Mouse (Mus musculus) bone marrow macrophage, adult 2 months (primary cell): ENCODE measurements around the gene Aarsd1. TPM values are rescaled to one million over a fixed set of nuclear protein-coding genes. Genes with fewer than 3 reads are reported as not detected.
"Not testable (repeated sequence)": the region's sequence is repeated elsewhere in the genome, so short reads cannot be mapped to it uniquely, and the experiment has no call there.

ENCODE experiments used
- H3K27ac ChIP-seq: 2 replicates; pipeline ENCODE4 v1.5.1; 2012; ENCODE audit warnings: low read depth, low read length; ENCODE audit not compliant: insufficient read depth
- H3K4me1 ChIP-seq: 2 replicates; pipeline ENCODE4 v1.6.1; 2012; ENCODE audit warnings: low read length; ENCODE audit not compliant: control insufficient read depth, insufficient read depth
- H3K4me3 ChIP-seq: 2 replicates; pipeline ENCODE4 v1.5.1; 2012; ENCODE audit warnings: mild to moderate bottlenecking, low read length, moderate library complexity; ENCODE audit not compliant: insufficient read depth
- CTCF ChIP-seq: IDR thresholded peaks from 2 replicates; pipeline ENCODE4 v1.5.1; 2012; ENCODE audit warnings: low read depth, mild to moderate bottlenecking, low read length, moderate library complexity
- POLR2A ChIP-seq: IDR thresholded peaks from 2 replicates; pipeline ENCODE4 v1.6.1; 2012; ENCODE audit warnings: mild to moderate bottlenecking, low read depth, low read length, borderline replicate concordance
- polyA plus RNA-seq: library from polyadenylated mRNA; stranded (reverse); fragments of >200 nt; gene quantifications from 2 replicates; pipeline ENCODE4 v1.2.4, GENCODE M21; 2012; ENCODE audit not compliant: missing spikeins, insufficient read depth, insufficient read length

The Aarsd1 gene
- polyA plus RNA-seq, 1 experiment = 15.4 TPM

DNA sequence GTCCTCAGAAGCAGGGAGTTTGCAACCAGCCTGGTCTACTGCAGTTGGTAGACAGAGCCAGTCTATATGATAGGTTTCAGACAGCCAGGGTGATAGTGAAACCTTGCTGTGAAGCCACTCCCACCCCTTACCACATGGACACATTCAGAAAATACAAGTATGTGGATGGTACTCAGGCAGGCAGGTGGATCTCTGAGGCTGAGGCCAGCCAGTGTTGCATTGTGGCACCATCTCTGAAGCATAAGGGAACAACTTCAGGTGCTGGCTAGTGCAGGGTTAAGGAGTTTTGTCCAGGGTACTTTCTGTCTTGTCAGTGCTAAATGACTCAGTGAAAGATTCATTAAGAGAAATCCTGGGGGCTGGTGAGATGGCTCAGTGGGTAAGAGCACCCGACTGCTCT, 28.9 kb upstream of the Aarsd1 start:
- H3K27ac ChIP-seq = no peak overlapping the region
- H3K4me3 ChIP-seq = no peak overlapping the region
- peaks cover 11% of the 10 kb centered on the region for H3K4me1 ChIP-seq
- TF ChIP-seq POLR2A (no peak), CTCF (no peak)

DNA sequence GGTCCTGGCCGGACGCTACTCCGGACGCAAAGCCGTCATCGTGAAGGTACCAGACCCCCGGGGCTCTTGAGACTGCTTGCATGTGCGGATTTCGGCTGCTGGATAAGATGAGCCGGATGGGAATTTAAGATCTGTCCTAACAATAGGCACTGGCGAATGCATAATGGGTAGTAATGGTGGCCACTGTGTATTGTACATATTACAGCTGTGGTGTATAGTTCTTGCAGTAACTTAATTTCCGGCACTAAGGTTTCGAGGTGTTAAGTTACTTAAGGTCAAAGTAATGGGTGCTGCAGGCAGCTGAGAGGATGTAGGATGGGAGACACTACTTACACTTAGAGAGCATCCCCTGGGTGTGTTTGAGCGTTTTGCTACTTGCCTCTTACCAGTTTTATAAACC, 25.3 kb upstream of the Aarsd1 start:
- peaks cover 9% of the 10 kb centered on the region for H3K4me1 ChIP-seq
- H3K4me3 ChIP-seq = peak overlapping the region; percentile 84
- TF ChIP-seq POLR2A = no peak
- TF ChIP-seq CTCF = no peak
- peak overlapping the region; percentile 76 for H3K27ac ChIP-seq

DNA sequence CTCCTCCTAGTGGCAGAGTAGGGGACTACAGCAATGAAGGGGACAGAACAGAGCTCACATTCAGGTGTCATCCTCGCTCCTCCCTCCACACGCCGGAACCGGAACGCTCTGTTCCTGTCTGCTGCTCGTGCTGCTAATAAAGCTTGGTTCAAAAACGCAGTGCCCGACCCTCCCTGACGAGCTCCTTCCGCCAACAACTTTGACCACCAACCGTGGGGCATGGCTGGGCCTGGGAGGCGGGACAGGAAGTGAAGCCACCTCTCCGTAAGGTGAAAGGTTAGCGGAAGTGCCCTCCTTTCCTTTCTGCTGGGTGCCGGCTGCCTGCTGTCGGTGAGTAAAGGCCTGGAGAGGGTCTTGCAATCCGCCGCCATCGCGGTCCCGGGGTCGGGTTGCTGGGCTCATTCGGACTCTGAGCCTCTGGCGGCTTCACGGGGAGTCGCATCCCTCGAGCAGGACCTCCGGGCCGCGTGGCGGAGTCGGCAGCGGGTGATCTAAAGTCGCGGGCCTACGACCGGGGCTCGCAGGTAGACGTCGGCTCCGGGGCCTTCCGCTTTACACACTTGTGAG, 24.8 kb upstream of the Aarsd1 start, which contains the start of gene Rpl27:
TSS of gene Rpl27 (plus strand) at position 172 of the 567 bp plus-strand sequence.
- H3K4me1 ChIP-seq = peaks cover 9% of the 10 kb centered on the region
- peak within 1 kb of the TSS; percentile 84 for H3K4me3 ChIP-seq
- peak within 1 kb of the TSS; percentile 76 for H3K27ac ChIP-seq
- TF ChIP-seq CTCF (no peak), POLR2A (no peak)

DNA sequence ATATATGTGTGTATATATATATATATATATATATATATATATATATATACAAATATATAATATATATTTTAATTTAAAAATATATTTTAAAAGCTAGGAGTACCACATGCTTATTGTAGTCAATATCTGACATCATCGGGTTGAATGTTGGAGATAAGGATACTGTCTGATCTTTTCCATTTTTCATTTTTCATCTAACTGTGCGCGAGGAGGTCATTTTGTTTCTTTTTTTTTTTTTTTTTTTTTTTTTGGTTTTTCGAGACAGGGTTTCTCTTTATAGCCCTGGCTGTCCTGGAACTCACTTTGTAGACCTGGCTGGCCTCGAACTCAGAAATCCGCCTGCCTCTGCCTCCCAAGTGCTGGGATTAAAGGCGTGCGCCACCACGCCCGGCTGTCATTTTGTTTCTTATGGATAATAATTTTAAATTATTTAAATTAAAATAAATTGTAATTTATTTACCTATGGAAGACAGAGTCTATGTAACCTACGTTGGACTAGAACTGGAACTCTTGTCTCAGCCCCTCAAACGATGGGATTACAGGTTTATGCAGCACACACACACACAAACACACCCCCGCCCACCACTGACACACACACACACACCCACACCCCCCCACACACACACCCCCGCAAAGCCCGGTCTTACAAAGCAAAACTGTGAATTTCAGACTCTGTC, 24.2 kb upstream of the Aarsd1 start:
- peak overlapping the region; percentile 47 for H3K4me3 ChIP-seq
- not testable (repeated sequence) for H3K27ac ChIP-seq, H3K4me1 ChIP-seq
- TF ChIP-seq CTCF = 0 out of 2 replicates have a peak, but pooled peaks have one; percentile 23

DNA sequence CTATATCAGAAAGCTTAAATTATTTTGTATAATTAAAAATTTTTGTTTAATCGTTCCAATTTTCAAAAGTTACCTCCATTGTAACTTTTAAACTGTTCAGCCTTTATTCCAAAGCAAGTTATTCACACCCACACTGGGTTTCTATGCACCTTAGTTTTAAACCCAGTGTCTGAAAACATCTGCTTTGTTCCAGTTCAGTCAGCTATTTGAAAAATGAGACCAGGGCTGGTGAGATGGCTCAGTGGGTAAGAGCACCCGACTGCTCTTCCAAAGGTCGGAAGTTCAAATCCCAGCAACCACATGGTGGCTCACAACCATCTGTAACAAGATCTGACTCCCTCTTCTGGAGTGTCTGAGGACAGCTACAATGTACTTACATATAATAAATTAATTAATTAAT, 20.6 kb upstream of the Aarsd1 start:
- H3K4me1 ChIP-seq = not testable (repeated sequence)

DNA sequence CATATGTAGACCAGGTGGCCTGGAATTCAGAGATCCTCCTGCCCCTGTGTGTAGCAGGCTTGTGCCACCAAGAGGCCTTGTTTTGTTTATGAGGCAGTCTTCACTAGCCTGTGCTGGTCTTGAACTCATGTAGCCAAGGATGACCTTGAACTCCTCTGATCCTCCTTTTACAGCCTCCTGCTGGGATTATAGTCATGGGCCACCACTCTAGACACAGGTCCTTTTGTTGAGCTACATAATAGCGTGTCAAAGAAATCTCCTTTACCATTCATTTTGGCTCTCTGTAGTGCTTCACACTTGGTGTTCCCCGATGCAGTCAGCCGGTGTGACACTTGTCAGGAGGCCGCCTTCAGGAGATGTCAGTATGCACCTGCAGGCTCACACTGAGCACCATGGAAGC, 19.5 kb upstream of the Aarsd1 start:
- TF ChIP-seq CTCF (no peak), POLR2A (no peak)
- Histone ChIP-seq H3K4me1 (no peaks in the 10 kb centered on the region), H3K4me3 (no peak overlapping the region), H3K27ac (no peak overlapping the region)

More for the DNA sequence above, 20.6 kb upstream of the Aarsd1 start:
- H3K4me3 ChIP-seq, H3K27ac ChIP-seq: not testable (repeated sequence)

DNA sequence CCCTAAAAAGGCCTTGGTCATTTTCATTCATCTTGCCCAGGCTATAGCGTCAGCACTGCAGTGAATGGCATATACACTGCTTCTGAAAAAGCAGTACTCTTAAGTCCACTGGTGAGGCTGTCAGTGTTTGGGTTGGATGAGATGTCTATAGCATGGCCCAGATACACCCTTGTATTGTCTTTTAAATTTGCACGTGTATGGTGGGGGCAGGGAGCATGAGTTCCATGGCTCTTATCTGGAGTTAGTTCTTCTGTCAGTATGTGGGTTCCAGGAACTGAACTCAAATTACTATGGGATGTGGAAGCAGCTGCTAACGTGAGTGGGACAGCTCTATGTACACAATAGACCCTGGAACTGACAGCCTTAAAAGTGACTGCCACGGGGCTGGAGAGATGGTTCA, 18.4 kb upstream of the Aarsd1 start:
- Histone ChIP-seq H3K4me3 (no peak overlapping the region), H3K4me1 (no peaks in the 10 kb centered on the region), H3K27ac (no peak overlapping the region)
- TF ChIP-seq CTCF (no peak), POLR2A (no peak)

DNA sequence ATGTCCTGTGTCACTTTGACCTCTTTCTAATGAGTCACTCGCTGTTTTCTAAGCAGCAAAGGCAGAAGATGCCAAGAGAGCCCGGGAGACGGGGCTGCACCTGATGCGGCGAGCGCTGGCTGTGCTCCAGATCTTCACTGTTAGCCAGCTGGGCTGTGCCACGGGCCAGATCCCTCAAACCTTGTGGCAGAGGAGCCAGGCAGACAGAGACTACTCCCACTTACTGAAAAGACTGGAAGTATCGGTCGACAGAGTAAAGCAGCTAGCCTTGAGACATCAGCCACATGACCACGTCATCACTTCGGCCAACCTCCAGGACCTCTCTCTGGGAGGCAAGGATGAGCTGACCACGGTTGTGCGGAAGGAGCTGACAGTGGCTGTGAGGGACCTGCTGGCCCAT, 16.0 kb upstream of the Aarsd1 start:
- H3K27ac ChIP-seq = no peak overlapping the region
- TF ChIP-seq CTCF = no peak
- no peak for TF ChIP-seq POLR2A
- no peak overlapping the region for H3K4me3 ChIP-seq
- H3K4me1 ChIP-seq = no peaks in the 10 kb centered on the region

DNA sequence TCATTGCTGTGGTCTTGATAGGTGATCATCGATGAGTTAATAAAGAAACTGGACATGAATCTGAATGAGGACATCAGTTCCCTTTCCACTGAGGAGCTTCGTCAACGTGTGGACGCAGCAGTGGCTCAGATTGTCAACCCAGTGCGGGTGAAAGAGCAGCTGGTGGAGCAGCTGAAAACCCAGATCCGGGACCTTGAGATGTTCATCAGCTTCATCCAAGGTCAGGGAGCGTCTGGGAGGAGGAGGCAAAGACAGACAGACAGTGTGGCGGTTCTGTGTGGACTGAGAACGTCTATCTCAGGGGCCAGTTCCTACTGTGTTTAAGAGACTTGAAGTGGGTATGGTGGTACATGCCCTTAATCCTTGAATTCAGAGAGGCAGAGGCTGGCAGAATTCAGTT, 13.9 kb upstream of the Aarsd1 start:
- no peak for TF ChIP-seq CTCF
- TF ChIP-seq POLR2A = no peak
- no peak overlapping the region for H3K27ac ChIP-seq
- H3K4me1 ChIP-seq = peaks cover 7% of the 10 kb centered on the region
- H3K4me3 ChIP-seq = no peak overlapping the region

DNA sequence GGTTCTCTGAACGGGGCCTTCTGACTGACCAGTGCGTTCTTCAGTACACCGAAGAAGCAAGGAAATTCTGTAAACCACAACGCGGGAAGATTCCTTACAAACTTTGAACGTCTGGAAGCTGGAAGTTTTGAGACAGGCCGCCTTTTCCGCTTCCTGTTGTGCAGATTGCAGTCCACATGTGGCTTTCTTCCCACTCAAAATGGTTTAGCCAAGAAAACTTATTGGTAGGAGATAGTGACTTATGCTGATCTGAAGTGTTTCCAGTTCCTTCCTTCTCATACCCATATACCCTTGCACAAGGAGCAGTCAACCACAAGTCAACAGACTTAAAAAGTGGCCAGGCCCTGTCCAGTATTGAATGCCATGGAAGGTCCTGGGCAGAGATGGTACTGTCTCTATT, 8.8 kb upstream of the Aarsd1 start:
- peak overlapping the region; percentile 85 for H3K4me3 ChIP-seq
- H3K4me1 ChIP-seq = peaks cover 17% of the 10 kb centered on the region
- TF ChIP-seq CTCF (no peak), POLR2A (no peak)
- 0 out of 2 replicates have a peak overlapping the region, but pooled peaks have one; percentile 9 for H3K27ac ChIP-seq
